Mouse (Mus musculus): ENCODE measurements around the gene Runx1. TPM values are rescaled to one million over a fixed set of nuclear protein-coding genes. Genes with fewer than 3 reads are reported as not detected.

The Runx1 gene
- polyA plus RNA-seq, 1 experiment from 2014 or later: 3.3 TPM

- Histone ChIP-seq H3K27ac (ENCODE audit: low read depth) (no peak overlapping the region), H3K4me2 (ENCODE audit: low read length) (no peak overlapping the region), H3K9me3 (ENCODE audit: control insufficient read depth, low read length) (no peaks in the 10 kb centered on the region), H3K9ac (ENCODE audit: low read length) (no peak overlapping the region), H3K4me3 (ENCODE audit: low read depth, low read length) (no peak overlapping the region), H3K4me1 (replicated peaks; ENCODE audit: control insufficient read depth, insufficient read depth, low read length) (peaks cover 4% of the 10 kb centered on the region), H3K27me3 (replicated peaks; ENCODE audit: control insufficient read depth, insufficient read depth, low read length) (no peaks in the 10 kb centered on the region), H3K36me3 (ENCODE audit: control insufficient read depth, insufficient read depth, low read length) (no peaks in the 10 kb centered on the region)
- DNase-seq (ENCODE audit: low spot score) (no peak), ATAC-seq (replicated peaks; ENCODE audit: low FRiP score, low TSS enrichment, low read depth) (no peak)
- 88% methylated on average over 6 of the region's 6 CpGs for WGBS
Measured at GRCm38 (mm10) chr16:92824003-92824722, 1.8 kb downstream of the Runx1 start.

- ATAC-seq (replicated peaks; ENCODE audit: low FRiP score, low TSS enrichment, low read depth): no peak
Measured at GRCm38 (mm10) chr16:92823381-92823862, 2.5 kb downstream of the Runx1 start.

GRCm38 (mm10) chr16:92822676-92823075 is 3.3 kb downstream of the Runx1 start:
- no peaks in the 10 kb centered on the region for H3K9me3 ChIP-seq (ENCODE audit: control insufficient read depth, low read length)
- H3K27me3 ChIP-seq (replicated peaks; ENCODE audit: control insufficient read depth, insufficient read depth, low read length): no peaks in the 10 kb centered on the region
- no peaks in the 10 kb centered on the region for H3K36me3 ChIP-seq (ENCODE audit: control insufficient read depth, insufficient read depth, low read length)
- ATAC-seq (replicated peaks; ENCODE audit: low FRiP score, low TSS enrichment, low read depth) (no peak), DNase-seq (ENCODE audit: low spot score) (no peak)
- H3K4me3 ChIP-seq (ENCODE audit: low read depth, low read length): no peak overlapping the region
- H3K4me1 ChIP-seq (replicated peaks; ENCODE audit: control insufficient read depth, insufficient read depth, low read length): peaks cover 4% of the 10 kb centered on the region
- H3K9ac ChIP-seq (ENCODE audit: low read length): no peak overlapping the region
- H3K4me2 ChIP-seq (ENCODE audit: low read length): no peak overlapping the region
- 81% methylated on average over 12 of the region's 12 CpGs for WGBS
- H3K27ac ChIP-seq (ENCODE audit: low read depth): no peak overlapping the region

More at GRCm38 (mm10) chr16:92823381-92823862, 2.5 kb downstream of the Runx1 start:
- H3K4me1 ChIP-seq (replicated peaks; ENCODE audit: control insufficient read depth, insufficient read depth, low read length): peaks cover 4% of the 10 kb centered on the region
- H3K36me3 ChIP-seq (ENCODE audit: control insufficient read depth, insufficient read depth, low read length): no peaks in the 10 kb centered on the region
- no peak overlapping the region for H3K27ac ChIP-seq (ENCODE audit: low read depth)
- H3K4me2 ChIP-seq (ENCODE audit: low read length): no peak overlapping the region
- 43% methylated on average over 5 of the region's 5 CpGs for WGBS
- no peak overlapping the region for H3K4me3 ChIP-seq (ENCODE audit: low read depth, low read length)
- no peaks in the 10 kb centered on the region for H3K27me3 ChIP-seq (replicated peaks; ENCODE audit: control insufficient read depth, insufficient read depth, low read length)
- no peaks in the 10 kb centered on the region for H3K9me3 ChIP-seq (ENCODE audit: control insufficient read depth, low read length)
- H3K9ac ChIP-seq (ENCODE audit: low read length): no peak overlapping the region
- no peak for DNase-seq (ENCODE audit: low spot score)

GRCm38 (mm10) chr16:92821938-92822629 is 3.9 kb downstream of the Runx1 start:
- Histone ChIP-seq H3K4me3 (ENCODE audit: low read depth, low read length) (no peak overlapping the region), H3K9me3 (ENCODE audit: control insufficient read depth, low read length) (no peaks in the 10 kb centered on the region), H3K27me3 (replicated peaks; ENCODE audit: control insufficient read depth, insufficient read depth, low read length) (no peaks in the 10 kb centered on the region), H3K9ac (ENCODE audit: low read length) (no peak overlapping the region), H3K36me3 (ENCODE audit: control insufficient read depth, insufficient read depth, low read length) (no peaks in the 10 kb centered on the region), H3K4me2 (ENCODE audit: low read length) (no peak overlapping the region), H3K4me1 (replicated peaks; ENCODE audit: control insufficient read depth, insufficient read depth, low read length) (peaks cover 4% of the 10 kb centered on the region), H3K27ac (ENCODE audit: low read depth) (no peak overlapping the region)
- ATAC-seq (replicated peaks; ENCODE audit: low FRiP score, low TSS enrichment, low read depth) (no peak), DNase-seq (ENCODE audit: low spot score) (no peak)
- WGBS: 62% methylated on average over 14 of the region's 14 CpGs

GRCm38 (mm10) chr16:92821596-92821937 is 4.4 kb downstream of the Runx1 start:
- no peaks in the 10 kb centered on the region for H3K9me3 ChIP-seq (ENCODE audit: control insufficient read depth, low read length)
- no peak overlapping the region for H3K4me2 ChIP-seq (ENCODE audit: low read length)
- DNase-seq (ENCODE audit: low spot score): no peak
- H3K9ac ChIP-seq (ENCODE audit: low read length): no peak overlapping the region
- peaks cover 4% of the 10 kb centered on the region for H3K4me1 ChIP-seq (replicated peaks; ENCODE audit: control insufficient read depth, insufficient read depth, low read length)
- ATAC-seq (replicated peaks; ENCODE audit: low FRiP score, low TSS enrichment, low read depth): no peak
- 39% methylated on average over 5 of the region's 5 CpGs for WGBS
- no peak overlapping the region for H3K4me3 ChIP-seq (ENCODE audit: low read depth, low read length)
- no peaks in the 10 kb centered on the region for H3K36me3 ChIP-seq (ENCODE audit: control insufficient read depth, insufficient read depth, low read length)
- H3K27ac ChIP-seq (ENCODE audit: low read depth): no peak overlapping the region
- H3K27me3 ChIP-seq (replicated peaks; ENCODE audit: control insufficient read depth, insufficient read depth, low read length): no peaks in the 10 kb centered on the region

- no peaks in the 10 kb centered on the region for H3K9me3 ChIP-seq (ENCODE audit: control insufficient read depth, low read length)
- no peaks in the 10 kb centered on the region for H3K27me3 ChIP-seq (replicated peaks; ENCODE audit: control insufficient read depth, insufficient read depth, low read length)
- WGBS: 84% methylated on average over 6 of the region's 6 CpGs
- H3K36me3 ChIP-seq (ENCODE audit: control insufficient read depth, insufficient read depth, low read length): no peaks in the 10 kb centered on the region
- no peak overlapping the region for H3K4me3 ChIP-seq (ENCODE audit: low read depth, low read length)
- H3K27ac ChIP-seq (ENCODE audit: low read depth): no peak overlapping the region
- H3K4me1 ChIP-seq (replicated peaks; ENCODE audit: control insufficient read depth, insufficient read depth, low read length): peaks cover 4% of the 10 kb centered on the region
- H3K4me2 ChIP-seq (ENCODE audit: low read length): no peak overlapping the region
- ATAC-seq (replicated peaks; ENCODE audit: low FRiP score, low TSS enrichment, low read depth) (no peak), DNase-seq (ENCODE audit: low spot score) (no peak)
- no peak overlapping the region for H3K9ac ChIP-seq (ENCODE audit: low read length)
Measured at GRCm38 (mm10) chr16:92820451-92820850, 5.5 kb downstream of the Runx1 start.

- no peak for ATAC-seq (replicated peaks; ENCODE audit: low FRiP score, low TSS enrichment, low read depth)
- no peaks in the 10 kb centered on the region for H3K27me3 ChIP-seq (replicated peaks; ENCODE audit: control insufficient read depth, insufficient read depth, low read length)
- no peak overlapping the region for H3K4me2 ChIP-seq (ENCODE audit: low read length)
- DNase-seq (ENCODE audit: low spot score): no peak
- no peak overlapping the region for H3K27ac ChIP-seq (ENCODE audit: low read depth)
- no peak overlapping the region for H3K9ac ChIP-seq (ENCODE audit: low read length)
- H3K4me1 ChIP-seq (replicated peaks; ENCODE audit: control insufficient read depth, insufficient read depth, low read length): peaks cover 4% of the 10 kb centered on the region
- 73% methylated on average over 8 of the region's 8 CpGs for WGBS
- no peaks in the 10 kb centered on the region for H3K36me3 ChIP-seq (ENCODE audit: control insufficient read depth, insufficient read depth, low read length)
- no peaks in the 10 kb centered on the region for H3K9me3 ChIP-seq (ENCODE audit: control insufficient read depth, low read length)
- H3K4me3 ChIP-seq (ENCODE audit: low read depth, low read length): no peak overlapping the region
Measured at GRCm38 (mm10) chr16:92818480-92819269, 7.3 kb downstream of the Runx1 start.

GRCm38 (mm10) chr16:92816092-92816491 is 9.9 kb downstream of the Runx1 start:
- H3K36me3 ChIP-seq (ENCODE audit: control insufficient read depth, insufficient read depth, low read length): no peaks in the 10 kb centered on the region
- H3K27ac ChIP-seq (ENCODE audit: low read depth): no peak overlapping the region
- no peak overlapping the region for H3K4me3 ChIP-seq (ENCODE audit: low read depth, low read length)
- no peaks in the 10 kb centered on the region for H3K9me3 ChIP-seq (ENCODE audit: control insufficient read depth, low read length)
- ATAC-seq (replicated peaks; ENCODE audit: low FRiP score, low TSS enrichment, low read depth) (no peak), DNase-seq (ENCODE audit: low spot score) (no peak)
- 83% methylated on average over 7 of the region's 7 CpGs for WGBS
- no peaks in the 10 kb centered on the region for H3K27me3 ChIP-seq (replicated peaks; ENCODE audit: control insufficient read depth, insufficient read depth, low read length)
- H3K4me2 ChIP-seq (ENCODE audit: low read length): no peak overlapping the region
- H3K9ac ChIP-seq (ENCODE audit: low read length): no peak overlapping the region
- no peaks in the 10 kb centered on the region for H3K4me1 ChIP-seq (replicated peaks; ENCODE audit: control insufficient read depth, insufficient read depth, low read length)
